Mouse (Mus musculus) CD4-positive naive resting alpha-beta T cell, adult 76 days (primary cell): Measurements from ENCODE around the gene Trim71. TPM values are rescaled to one million over a fixed set of nuclear protein-coding genes. Genes with fewer than 3 reads are reported as not detected.

ENCODE experiments used
- total RNA-seq: library from RNA; stranded (reverse); gene quantifications from one replicate; pipeline ENCODE4 v1.2.4, GENCODE M21; 2023

The Trim71 gene
- not detected for total RNA-seq

GRCm38 (mm10) chr9:114563761-114564606 lies at the start of gene Trim71:
Gene Trim71 (minus strand): TSS chr9:114564369.

GRCm38 (mm10) chr9:114515364-114515763 lies 48.8 kb downstream of the Trim71 start, which contains the start of gene C130032M10Rik:
Gene C130032M10Rik (plus strand): TSS chr9:114515697.

GRCm38 (mm10) chr9:114504816-114505215 lies 59.4 kb downstream of the Trim71 start, which contains the start of gene Ccr4:
Gene Ccr4 (minus strand): TSS chr9:114504916.

Other genes starting within 250 kb of the Trim71 start
- gene Bcl2a1c, start 234.2 kb downstream of the Trim71 start, total RNA-seq = not detected
- 5.0 TPM for gene Crtap, start 173.7 kb downstream of the Trim71 start, total RNA-seq
- gene Glb1, start 163.3 kb downstream of the Trim71 start, total RNA-seq = 18.1 TPM
- 10.6 TPM for gene Tmppe, start 163.3 kb downstream of the Trim71 start, total RNA-seq
- 0.62 TPM for gene Ccr4, start 59.5 kb downstream of the Trim71 start, total RNA-seq
- not detected for gene C130032M10Rik, start 48.7 kb downstream of the Trim71 start, total RNA-seq
- 73.2 TPM for gene Cnot10, start 75.8 kb upstream of the Trim71 start, total RNA-seq
- 57.6 TPM for gene Dync1li1, start 124.4 kb upstream of the Trim71 start, total RNA-seq
- 113 TPM for gene Cmtm6, start 166.7 kb upstream of the Trim71 start, total RNA-seq
- 57.1 TPM for gene Cmtm7, start 217.5 kb upstream of the Trim71 start, total RNA-seq